Mouse (Mus musculus) CH12.LX (cell line): ENCODE results near the gene Shq1.

ENCODE experiments used
- CHD1 ChIP-seq: IDR thresholded peaks from 2 replicates; pipeline ENCODE4 v1.6.1; 2012; ENCODE audit warnings: low read depth, low read length, improper control_type of control experiment, inconsistent platforms
- CTCF ChIP-seq, 2 experiments: IDR thresholded peaks in 1 of 2; conservative IDR thresholded peaks in 1 of 2; 2 replicates each; pipeline ENCODE4 v1.5.1; 2011 to 2012; ENCODE audit warnings: low read depth in 2 of 2, low read length in 2 of 2, improper control_type of control experiment in 1 of 2, inconsistent platforms in 1 of 2, mild to moderate bottlenecking in 1 of 2, moderate library complexity in 1 of 2
- EP300 ChIP-seq: IDR thresholded peaks from 2 replicates; pipeline ENCODE4 v1.6.1; 2011; ENCODE audit warnings: low read length, improper control_type of control experiment
- ETS1 ChIP-seq: conservative IDR thresholded peaks from 2 replicates; pipeline ENCODE4 v1.6.1; 2012; ENCODE audit warnings: low read depth, mild to moderate bottlenecking, inconsistent platforms, low read length, improper control_type of control experiment, moderate library complexity
- MAX ChIP-seq: IDR thresholded peaks from 2 replicates; pipeline ENCODE4 v1.6.1; 2011; ENCODE audit warnings: low read length, improper control_type of control experiment
- MAZ ChIP-seq: IDR thresholded peaks from 2 replicates; pipeline ENCODE4 v1.6.1; 2012; ENCODE audit warnings: low read depth, mild to moderate bottlenecking, inconsistent platforms, low read length, improper control_type of control experiment, moderate library complexity
- NRF1 ChIP-seq: IDR thresholded peaks from 2 replicates; pipeline ENCODE4 v1.6.1; 2014; ENCODE audit warnings: low read depth, mild to moderate bottlenecking, inconsistent platforms, low read length, improper control_type of control experiment, moderate library complexity
- POLR2A ChIP-seq: IDR thresholded peaks from 2 replicates; pipeline ENCODE4 v1.6.1; 2011; ENCODE audit warnings: low read depth, mild to moderate bottlenecking, improper control_type of control experiment, low read length
- POLR2AphosphoS2 ChIP-seq: IDR thresholded peaks from 2 replicates; pipeline ENCODE4 v1.6.1; 2011; ENCODE audit warnings: low read depth, low read length, improper control_type of control experiment
- RCOR1 ChIP-seq: conservative IDR thresholded peaks from 2 replicates; pipeline ENCODE4 v1.6.1; 2012; ENCODE audit warnings: low read depth, mild to moderate bottlenecking, inconsistent platforms, low read length, improper control_type of control experiment
- SMC3 ChIP-seq: IDR thresholded peaks from 2 replicates; pipeline ENCODE4 v1.6.1; 2011; ENCODE audit warnings: low read depth, low read length, improper control_type of control experiment
- TCF12 ChIP-seq: IDR thresholded peaks from 2 replicates; pipeline ENCODE4 v1.6.1; 2014; ENCODE audit warnings: low read depth, mild to moderate bottlenecking, inconsistent platforms, low read length, improper control_type of control experiment
- USF1 ChIP-seq: IDR thresholded peaks from 2 replicates; pipeline ENCODE4 v1.6.1; 2014; ENCODE audit warnings: low read depth, mild to moderate bottlenecking, inconsistent platforms, low read length, improper control_type of control experiment

DNA sequence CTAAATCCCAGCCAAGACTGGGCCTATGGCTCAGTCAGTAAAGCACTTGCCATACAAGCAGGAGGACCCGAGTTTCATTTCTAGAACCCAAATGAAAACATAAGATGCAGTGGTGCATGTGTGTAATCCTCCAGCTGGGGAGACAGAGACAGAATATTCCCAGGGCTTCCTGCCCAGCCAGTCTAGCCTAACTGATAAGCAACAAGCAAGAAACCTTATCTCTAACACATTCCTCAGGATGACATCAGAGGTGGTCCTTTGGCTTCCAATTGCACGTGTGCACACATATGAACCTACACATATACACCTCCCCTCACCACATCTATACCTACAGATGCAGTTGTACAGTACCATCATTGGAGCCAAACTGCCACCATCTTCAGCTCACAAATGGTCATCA lies 2.1 kb downstream of the Shq1 start:
- TF ChIP-seq CHD1: no peak
- no peak for TF ChIP-seq RCOR1
- no peak for TF ChIP-seq EP300
- no peak for TF ChIP-seq SMC3
- TF ChIP-seq MAX: no peak
- no peak for TF ChIP-seq POLR2A
- no peak for TF ChIP-seq NRF1
- TF ChIP-seq CTCF (conservative IDR thresholded peaks at IDR 0.05 in 1 of 2, IDR thresholded peaks at IDR 0.05 in 1 of 2; ENCODE audit: low read depth in 2 of 2, low read length in 2 of 2): no peak
- no peak for TF ChIP-seq USF1
- TF ChIP-seq POLR2AphosphoS2: no peak
- no peak for TF ChIP-seq TCF12
- TF ChIP-seq MAZ: no peak
- no peak for TF ChIP-seq ETS1
